In genomic region chr4:32899051-32899450, GRCm38 (mm10) we compare ENCODE assay signal across 25 mouse cellular contexts. TPM values are rescaled to one million over a fixed set of nuclear protein-coding genes. Genes with fewer than 3 reads are reported as not detected.
DNase-seq lines count a peak whose midpoint lies in the region; ATAC-seq and TF ChIP-seq lines count a peak whose summit lies in the region.
"Had no signal": no experiment of that assay in that cellular context is flagged by ENCODE, and none has a peak within 500 bp of the region (broad histone marks: within the 10 kb centered on the region; RNA-seq: fewer than 3 reads in every experiment).

No protein-coding gene starts in this region.

- no peaks in the 10 kb centered on the region for H3K27me3 ChIP-seq in forebrain, embryonic 15.5 days
- no peaks in the 10 kb centered on the region for H3K27me3 ChIP-seq in forebrain, embryonic 10.5 days (ENCODE audit: poor library complexity, severe bottlenecking)
- no peaks in the 10 kb centered on the region for H3K27me3 ChIP-seq in hindbrain, embryonic 16.5 days (replicated peaks; ENCODE audit: control insufficient read depth, insufficient read depth, low read length)
- H3K27me3 ChIP-seq in hindbrain, embryonic 14.5 days (ENCODE audit: control insufficient read depth, insufficient read depth, low read length), result no peaks in the 10 kb centered on the region
- no peaks in the 10 kb centered on the region for H3K27me3 ChIP-seq in liver, postnatal 0 days (ENCODE audit: insufficient read depth, low read length)
- H3K27me3 ChIP-seq: embryonic facial prominence, embryonic 13.5 days; heart, embryonic 12.5 days; heart, embryonic 15.5 days; hindbrain, embryonic 13.5 days had no signal

- 0 out of 2 replicates have a peak, but pooled peaks have one; percentile 32 for ATAC-seq in forebrain, embryonic 15.5 days (replicated peaks)
- peak; percentile 20; the same call in 1 of the 2 replicates for ATAC-seq in hindbrain, embryonic 16.5 days
- ATAC-seq in hindbrain, embryonic 14.5 days (ENCODE audit: low FRiP score), result no peak
- ATAC-seq in liver, postnatal 0 days, result no peak
- ATAC-seq: CD4-positive, CD25-positive, alpha-beta regulatory T cell, adult 4 months; intestine, postnatal 0 days had no signal

- no peak overlapping the region for H3K27ac ChIP-seq in forebrain, embryonic 15.5 days (replicated peaks)
- no peak overlapping the region for H3K27ac ChIP-seq in forebrain, embryonic 10.5 days
- no peak overlapping the region for H3K27ac ChIP-seq in hindbrain, embryonic 16.5 days (ENCODE audit: low read depth, low read length)
- no peak overlapping the region for H3K27ac ChIP-seq in hindbrain, embryonic 14.5 days
- no peak overlapping the region for H3K27ac ChIP-seq in liver, postnatal 0 days (ENCODE audit: low read depth)
- H3K27ac ChIP-seq: embryonic facial prominence, embryonic 13.5 days; heart, embryonic 15.5 days; hindbrain, embryonic 10.5 days; hindbrain, embryonic 13.5 days had no signal

- TF ChIP-seq EP300 in liver, postnatal 0 days (IDR thresholded peaks at IDR 0.05; ENCODE audit: low read depth), result no peak

- no peak for DNase-seq in forebrain, embryonic 10.5 days (ENCODE audit: extremely low spot score, low spot score)
- no peak for DNase-seq in hindbrain, embryonic 14.5 days (ENCODE audit: low spot score)
- peak; percentile 81 for DNase-seq in gonadal fat pad, adult 2 months (ENCODE audit: low read depth)
- DNase-seq in liver, postnatal 0 days, result no peak
- DNase-seq: adrenal gland, adult 2 months; adrenal gland, postnatal 14 days; cerebellum, adult 11 months; cerebellum, adult 2 months; cerebellum, adult 9-11 months; cerebellum, postnatal 25 days; gastrocnemius, postnatal 10 days; gastrocnemius, postnatal 36 days; heart, adult 18-20 months; heart, postnatal 10 days; heart, postnatal 36 days; kidney, adult 8-10 months had no signal

- no peak overlapping the region for H3K9ac ChIP-seq in forebrain, embryonic 15.5 days (replicated peaks)
- H3K9ac ChIP-seq in hindbrain, embryonic 16.5 days (ENCODE audit: low read depth, low read length), result no peak overlapping the region
- no peak overlapping the region for H3K9ac ChIP-seq in hindbrain, embryonic 14.5 days
- H3K9ac ChIP-seq in liver, postnatal 0 days (replicated peaks), result no peak overlapping the region
- H3K9ac ChIP-seq: embryonic facial prominence, embryonic 13.5 days; heart, embryonic 12.5 days; heart, embryonic 15.5 days; hindbrain, embryonic 13.5 days had no signal

- no peak overlapping the region for H3K4me3 ChIP-seq in forebrain, embryonic 15.5 days
- H3K4me3 ChIP-seq in forebrain, embryonic 10.5 days, result no peak overlapping the region
- H3K4me3 ChIP-seq in hindbrain, embryonic 16.5 days (ENCODE audit: low read length), result no peak overlapping the region
- H3K4me3 ChIP-seq in hindbrain, embryonic 14.5 days (replicated peaks; ENCODE audit: low read length), result no peak overlapping the region
- H3K4me3 ChIP-seq in liver, postnatal 0 days (ENCODE audit: low read depth, low read length), result no peak overlapping the region
- H3K4me3 ChIP-seq: embryonic facial prominence, embryonic 13.5 days; heart, embryonic 12.5 days; heart, embryonic 15.5 days; hindbrain, embryonic 10.5 days; hindbrain, embryonic 13.5 days had no signal

- WGBS in forebrain, embryonic 15.5 days, result 25% methylated on average over 4 of the region's 4 CpGs
- WGBS in forebrain, embryonic 10.5 days, result 54% methylated on average over 4 of the region's 4 CpGs
- 40% methylated on average over 4 of the region's 4 CpGs for WGBS in hindbrain, embryonic 16.5 days
- 47% methylated on average over 4 of the region's 4 CpGs for WGBS in hindbrain, embryonic 14.5 days
- WGBS in liver, postnatal 0 days (ENCODE audit: insufficient replicate concordance), result 64% methylated on average over 4 of the region's 4 CpGs

- TF ChIP-seq CTCF in liver, postnatal 0 days (IDR thresholded peaks at IDR 0.05; ENCODE audit: low read depth), result no peak

- peaks cover 8% of the 10 kb centered on the region; the same call in 1 of the 2 replicates for H3K4me1 ChIP-seq in forebrain, embryonic 15.5 days
- H3K4me1 ChIP-seq in forebrain, embryonic 10.5 days, result 0 out of 2 replicates have a peak, but pooled peaks cover 8% of the 10 kb centered on the region
- no peaks in the 10 kb centered on the region for H3K4me1 ChIP-seq in hindbrain, embryonic 16.5 days (ENCODE audit: control insufficient read depth, insufficient read depth, low read depth, low read length)
- H3K4me1 ChIP-seq in hindbrain, embryonic 14.5 days (replicated peaks; ENCODE audit: control insufficient read depth, insufficient read depth, low read length), result no peaks in the 10 kb centered on the region
- H3K4me1 ChIP-seq in liver, postnatal 0 days (ENCODE audit: insufficient read depth), result no peaks in the 10 kb centered on the region
- H3K4me1 ChIP-seq: embryonic facial prominence, embryonic 13.5 days; heart, embryonic 15.5 days; hindbrain, embryonic 10.5 days; hindbrain, embryonic 13.5 days had no signal

- peaks cover 10% of the 10 kb centered on the region; the same call in 1 of the 2 replicates for H3K36me3 ChIP-seq in forebrain, embryonic 15.5 days
- H3K36me3 ChIP-seq in forebrain, embryonic 10.5 days (replicated peaks), result peaks cover 9% of the 10 kb centered on the region
- H3K36me3 ChIP-seq in hindbrain, embryonic 16.5 days (ENCODE audit: control insufficient read depth, insufficient read depth, low read length), result no peaks in the 10 kb centered on the region
- H3K36me3 ChIP-seq in hindbrain, embryonic 14.5 days (replicated peaks; ENCODE audit: control insufficient read depth, insufficient read depth), result no peaks in the 10 kb centered on the region
- no peaks in the 10 kb centered on the region for H3K36me3 ChIP-seq in liver, postnatal 0 days (replicated peaks; ENCODE audit: insufficient read depth, low read length)
- H3K36me3 ChIP-seq: heart, embryonic 15.5 days had no signal

- no peak overlapping the region for H3K4me2 ChIP-seq in forebrain, embryonic 15.5 days (replicated peaks)
- no peak overlapping the region for H3K4me2 ChIP-seq in hindbrain, embryonic 16.5 days (ENCODE audit: low read length)
- H3K4me2 ChIP-seq in hindbrain, embryonic 14.5 days (replicated peaks), result no peak overlapping the region
- H3K4me2 ChIP-seq in liver, postnatal 0 days (ENCODE audit: low read depth, low read length), result no peak overlapping the region
- H3K4me2 ChIP-seq: embryonic facial prominence, embryonic 13.5 days; heart, embryonic 12.5 days; heart, embryonic 15.5 days; hindbrain, embryonic 13.5 days had no signal

- H3K9me3 ChIP-seq in forebrain, embryonic 15.5 days, result peaks cover 9% of the 10 kb centered on the region; the same call in 1 of the 2 replicates
- peaks cover 9% of the 10 kb centered on the region for H3K9me3 ChIP-seq in forebrain, embryonic 10.5 days
- H3K9me3 ChIP-seq in hindbrain, embryonic 16.5 days (ENCODE audit: control insufficient read depth, low read length), result peaks cover 6% of the 10 kb centered on the region
- H3K9me3 ChIP-seq in hindbrain, embryonic 14.5 days (ENCODE audit: control insufficient read depth, low read length), result peaks cover 12% of the 10 kb centered on the region
- H3K9me3 ChIP-seq in liver, postnatal 0 days (ENCODE audit: low read length), result no peaks in the 10 kb centered on the region

RNA-seq across cellular contexts. Expression of gene Ankrd6, which starts 51.6 kb away (rescaled TPM):
- polyA plus RNA-seq in forebrain, embryonic 15.5 days (2015; fragmentation: Nextera tagmentation; extraction: Ambion mirVana), result 35.9 and 36.0 TPM in 2 replicates
- 11.9 and 12.4 TPM in 2 replicates for polyA plus RNA-seq in forebrain, embryonic 10.5 days (2016; fragmentation: Nextera tagmentation; extraction: Ambion mirVana)
- 22.2 and 27.1 TPM in 2 replicates for polyA plus RNA-seq in hindbrain, embryonic 16.5 days (2015; fragmentation: Nextera tagmentation; extraction: Ambion mirVana)
- 23.0 and 24.7 TPM in 2 replicates for polyA plus RNA-seq in hindbrain, embryonic 14.5 days (2014; fragmentation: Nextera tagmentation; extraction: Ambion mirVana)
- 0.76 and 1.7 TPM in 2 replicates for polyA plus RNA-seq in gonadal fat pad, adult 2 months (2012; rRNA removed)
- 0.36 and 0.54 TPM in 2 replicates for polyA plus RNA-seq in liver, postnatal 0 days (2015; fragmentation: Nextera tagmentation; extraction: Ambion mirVana)

Comparison
In these comparisons a context has a peak if more than half of its experiments do, and no peak if none do; other contexts are left out.
1. ATAC-seq: peak in forebrain, embryonic 15.5 days (single experiment) and hindbrain, embryonic 16.5 days (single experiment); none in hindbrain, embryonic 14.5 days (single experiment) and liver, postnatal 0 days (single experiment).